Mouse (Mus musculus) erythroblast, adult 5-6 weeks (primary cell): Measurements from ENCODE around the gene BC048679. TPM values are rescaled to one million over a fixed set of nuclear protein-coding genes. Genes with fewer than 3 reads are reported as not detected.

ENCODE experiments used
- ATAC-seq: replicated peaks from 2 replicates; pipeline ENCODE4 v1.8.0; 2016; ENCODE audit warnings: moderate number of reproducible peaks, mild to moderate bottlenecking, moderate TSS enrichment, inconsistent platforms; ENCODE audit not compliant: poor library complexity, low FRiP score, severe bottlenecking
- total RNA-seq, 2 experiments: library from RNA; stranded (forward) in 1 of 2; stranded (reverse) in 1 of 2; fragments of 150-400 nt in 1 of 2; fragments of 200-764, 138-1000 nt in 1 of 2; gene quantifications; 2 replicates each; pipeline versions ENCODE4 v1.2.3 to v1.2.4; 2015 to 2017; ENCODE audit warnings: low replicate concordance in 2 of 2

Gene BC048679
- not detected in 2 replicates for total RNA-seq (2015; ENCODE audit: low replicate concordance)
- total RNA-seq (2017; ENCODE audit: low replicate concordance) = not detected in 2 replicates

- ATAC-seq = no peak
These were observed at the start of gene BC048679 for GRCm38 (mm10) chr7:81498181-81498580. Gene BC048679 (minus strand): TSS chr7:81498281.

DNA sequence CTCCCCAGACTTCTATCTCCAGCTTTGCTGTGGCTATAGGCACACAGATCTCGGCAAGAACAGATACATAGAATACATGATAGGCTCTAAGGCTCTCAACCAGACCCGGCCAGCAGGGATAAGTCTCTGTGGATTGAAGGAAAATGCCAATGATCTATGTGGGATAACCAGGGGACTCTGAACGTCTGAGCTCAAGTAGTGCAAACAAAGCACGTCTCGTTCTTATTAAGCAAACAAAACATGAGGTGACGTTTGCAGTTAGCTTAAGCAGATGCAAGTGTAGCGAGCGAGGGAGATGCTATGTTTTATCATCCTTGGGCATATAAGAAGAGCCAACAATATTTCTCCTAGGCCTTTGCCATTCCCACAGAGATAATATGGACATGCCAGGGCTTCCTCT is 44.9 kb upstream of the BC048679 start:
- no peak for ATAC-seq

DNA sequence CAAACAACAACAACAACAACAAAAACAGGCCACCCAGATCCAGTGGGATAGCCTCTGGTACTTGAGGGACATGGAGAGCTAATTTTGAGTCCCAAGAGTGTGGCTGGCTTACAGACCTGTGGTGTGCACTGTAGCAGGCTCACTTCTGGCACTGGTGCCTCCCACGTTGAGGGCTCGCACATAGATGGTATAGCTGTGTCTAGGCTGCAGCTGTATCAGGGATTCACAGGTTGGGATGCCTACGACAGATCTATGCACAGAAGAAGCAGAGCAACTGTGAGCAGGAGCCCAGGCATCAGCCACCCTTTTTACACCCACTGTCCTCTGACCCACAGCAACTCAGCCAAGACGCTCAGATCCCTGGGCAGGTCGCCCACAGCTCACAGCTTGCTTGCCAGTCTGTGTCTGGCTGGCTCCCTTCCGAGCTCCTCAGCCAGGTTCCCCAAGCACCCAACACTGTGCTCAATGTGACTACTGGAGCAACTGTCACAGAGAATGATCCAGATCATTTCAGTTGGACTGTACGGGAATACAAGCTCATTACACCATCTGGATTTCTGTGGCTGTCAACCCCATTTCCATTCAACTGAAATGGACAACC is 43.9 kb upstream of the BC048679 start:
- no peak for ATAC-seq

DNA sequence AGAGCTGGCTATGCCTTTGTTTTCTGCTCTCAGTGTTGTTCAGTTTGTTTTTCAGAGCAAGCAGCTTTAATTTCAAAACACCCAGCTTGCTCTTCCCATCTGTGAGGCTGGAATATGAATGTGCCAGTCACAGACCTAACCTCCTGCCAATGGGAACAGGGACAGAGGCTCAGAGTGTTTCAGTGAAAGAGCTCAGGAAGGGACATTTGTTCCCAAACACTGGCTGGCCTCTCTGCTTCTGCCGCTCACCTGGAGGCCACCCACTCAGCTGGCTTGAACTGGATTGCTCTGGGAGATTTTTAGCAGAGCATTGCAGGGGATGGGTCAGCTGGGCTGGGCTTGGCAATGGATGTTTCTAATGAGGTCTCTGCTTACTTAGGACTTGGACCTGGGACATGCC is 42.9 kb upstream of the BC048679 start:
- ATAC-seq = no peak

DNA sequence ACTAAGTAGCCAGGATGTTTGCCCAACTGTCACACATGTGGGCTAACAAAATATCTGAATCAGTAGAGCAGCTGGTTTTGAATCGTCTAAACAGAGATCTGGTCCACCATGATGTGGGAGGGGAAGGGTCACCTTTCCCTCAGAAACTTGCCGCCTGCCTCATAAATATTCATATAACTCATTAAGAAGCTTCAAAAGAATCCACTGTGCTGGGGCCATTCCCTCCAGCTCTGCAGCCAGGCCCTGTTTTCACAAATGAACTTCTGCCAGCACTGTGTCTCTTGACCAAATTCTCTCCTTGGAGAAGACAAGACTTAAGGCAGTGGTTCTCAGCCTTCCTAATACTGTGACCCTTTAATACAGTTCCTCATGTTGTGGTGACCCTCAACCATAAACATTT is 41.5 kb upstream of the BC048679 start:
- no peak for ATAC-seq

DNA sequence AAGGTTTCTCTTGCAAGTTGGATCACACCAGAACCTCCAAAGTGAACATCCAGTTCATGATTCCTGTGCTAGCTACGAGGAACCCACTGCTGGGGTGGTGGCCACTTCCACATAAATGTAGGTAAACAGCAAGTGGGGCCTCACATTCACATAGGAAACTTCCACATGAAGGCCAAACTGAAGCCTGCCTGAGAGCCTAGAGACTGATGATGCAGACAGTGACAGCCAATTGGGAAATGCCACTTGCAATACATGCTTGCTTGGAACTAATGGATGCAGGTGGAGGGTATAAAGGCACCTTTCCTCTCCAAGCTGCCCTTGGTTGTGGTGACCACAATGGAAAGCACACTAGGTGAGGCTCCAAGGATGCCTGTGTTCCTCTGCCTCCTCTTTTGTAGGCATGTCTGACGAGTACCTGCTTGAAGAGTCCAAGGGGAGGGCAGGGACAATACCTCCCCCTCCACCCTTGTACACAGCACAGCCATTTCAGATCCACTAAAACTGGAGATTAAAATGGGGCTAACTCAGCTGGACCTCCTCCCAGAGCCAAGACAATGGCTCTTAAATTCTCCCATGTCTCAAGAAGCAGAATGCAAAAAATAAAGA is 40.1 kb upstream of the BC048679 start:
- ATAC-seq = no peak

- no peak for ATAC-seq
These were observed 38.4 kb upstream of the BC048679 start for GRCm38 (mm10) chr7:81536478-81536877.

DNA sequence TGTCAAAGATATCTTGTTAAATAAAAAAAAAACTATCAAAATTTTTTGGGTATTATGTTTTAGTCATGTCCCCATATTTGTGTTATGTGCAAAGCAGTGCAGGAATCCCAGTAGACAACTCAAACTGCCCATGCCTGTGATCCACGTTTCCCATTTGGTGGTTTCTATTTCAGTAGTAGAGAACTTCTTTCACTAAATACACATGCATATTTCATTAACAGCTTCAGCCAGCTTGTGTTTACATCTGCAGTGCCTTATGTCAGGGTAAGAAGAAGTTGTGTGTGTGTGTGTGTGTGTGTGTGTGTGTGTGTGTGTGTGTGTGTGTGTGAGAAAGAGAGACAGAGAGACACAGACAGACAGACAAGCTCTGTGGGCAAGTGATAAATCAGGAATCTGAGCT is 33.4 kb upstream of the BC048679 start:
- no peak for ATAC-seq

- no peak for ATAC-seq
These were observed 30.8 kb upstream of the BC048679 start for GRCm38 (mm10) chr7:81528918-81529317.

DNA sequence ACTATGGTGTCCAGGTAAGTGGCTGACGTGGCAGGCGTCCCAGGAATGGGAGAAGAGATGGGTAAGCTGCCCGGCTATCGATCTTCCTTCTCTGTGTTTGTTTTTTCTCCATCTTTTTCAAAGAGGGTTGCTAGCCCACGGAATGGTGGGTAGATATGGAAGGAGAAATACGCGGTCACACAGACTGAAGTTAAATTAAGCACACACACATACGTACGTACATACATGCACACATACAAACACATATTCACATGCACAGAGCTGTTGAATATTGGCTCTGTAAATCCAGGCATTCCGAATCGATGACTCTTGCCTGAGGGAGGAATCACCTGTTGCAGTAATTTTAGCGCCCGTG is 25.6 kb upstream of the BC048679 start:
- ATAC-seq = no peak

DNA sequence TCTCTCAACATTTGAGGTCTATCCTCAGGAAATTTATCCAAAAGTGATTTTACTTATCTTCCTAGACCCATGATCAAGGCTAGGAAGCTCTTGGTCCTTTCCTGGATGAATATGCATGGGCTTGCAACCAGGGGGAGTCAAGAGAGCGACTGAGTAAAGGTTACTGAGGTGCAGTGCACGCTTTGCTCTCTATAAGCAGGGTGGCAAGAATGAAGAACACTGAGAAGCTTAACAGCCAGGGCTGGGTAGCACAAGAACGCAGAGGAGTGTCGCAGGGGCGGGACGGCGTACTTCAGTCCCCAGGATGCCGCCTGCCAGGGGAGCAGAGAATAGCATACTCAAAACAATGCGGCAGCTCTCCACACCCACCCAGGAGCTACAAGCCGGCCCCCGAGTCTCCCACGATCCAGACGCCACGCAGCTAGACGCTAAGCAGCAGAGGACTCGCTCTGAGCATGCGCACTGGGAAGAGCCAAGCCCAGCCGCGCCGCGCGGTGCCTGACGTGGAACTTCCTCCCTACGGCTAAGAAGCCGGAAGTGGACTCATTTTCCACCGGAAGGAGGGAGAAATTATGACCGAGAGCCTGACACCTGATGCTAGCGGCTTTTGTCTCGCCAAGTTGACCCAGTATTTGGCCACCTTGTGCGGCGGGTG is 25.1 kb upstream of the BC048679 start:
- ATAC-seq = peak; percentile 99

GRCm38 (mm10) chr7:81516154-81517030 is 18.3 kb upstream of the BC048679 start:
- ATAC-seq = no peak

GRCm38 (mm10) chr7:81514906-81515590 is 17.0 kb upstream of the BC048679 start:
- ATAC-seq = no peak

DNA sequence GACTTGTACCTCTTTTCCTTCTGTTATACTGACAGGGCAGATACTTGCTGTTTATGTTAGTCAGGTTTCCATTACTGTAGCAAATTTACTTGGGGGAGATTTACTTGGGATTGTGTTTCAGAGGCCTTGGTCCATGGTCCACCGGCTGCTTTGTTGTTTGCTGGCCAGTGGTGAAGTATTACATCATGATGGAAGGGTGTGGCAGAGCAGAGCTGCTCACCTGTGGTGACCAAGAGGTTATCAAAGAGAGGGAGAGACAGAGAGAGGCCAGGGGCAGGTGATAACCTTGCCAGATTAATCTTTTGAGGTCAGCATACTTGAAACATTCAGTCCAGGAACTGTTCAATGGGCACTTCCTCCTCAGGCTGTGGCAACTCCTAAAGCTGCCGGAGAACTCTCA is 3.0 kb upstream of the BC048679 start:
- no peak for ATAC-seq

DNA sequence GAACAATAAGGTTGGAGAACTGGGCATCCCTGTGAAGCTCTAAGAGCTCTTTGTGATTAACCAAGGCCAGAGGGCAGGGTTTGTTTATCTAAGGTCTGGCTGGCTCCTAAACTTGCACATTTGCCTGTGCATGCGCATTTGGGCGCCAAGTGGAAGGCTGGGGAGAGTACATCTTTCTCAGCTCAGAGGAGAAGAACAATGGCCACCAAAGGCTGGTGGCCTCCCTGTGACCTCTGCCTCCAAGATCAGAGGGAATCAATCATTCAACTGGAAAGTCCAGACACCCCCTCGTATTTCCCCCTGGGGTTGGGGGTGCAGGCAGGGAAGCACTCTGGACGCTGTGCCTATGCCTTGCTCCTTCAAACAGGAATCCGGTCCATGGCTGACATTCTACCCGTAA is 910 bp downstream of the BC048679 start:
- no peak for ATAC-seq

- no peak for ATAC-seq
These were observed 4.6 kb downstream of the BC048679 start, which contains the start of gene Ap3b2 for GRCm38 (mm10) chr7:81493331-81494021. Gene Ap3b2 (minus strand): TSS chr7:81493925.

DNA sequence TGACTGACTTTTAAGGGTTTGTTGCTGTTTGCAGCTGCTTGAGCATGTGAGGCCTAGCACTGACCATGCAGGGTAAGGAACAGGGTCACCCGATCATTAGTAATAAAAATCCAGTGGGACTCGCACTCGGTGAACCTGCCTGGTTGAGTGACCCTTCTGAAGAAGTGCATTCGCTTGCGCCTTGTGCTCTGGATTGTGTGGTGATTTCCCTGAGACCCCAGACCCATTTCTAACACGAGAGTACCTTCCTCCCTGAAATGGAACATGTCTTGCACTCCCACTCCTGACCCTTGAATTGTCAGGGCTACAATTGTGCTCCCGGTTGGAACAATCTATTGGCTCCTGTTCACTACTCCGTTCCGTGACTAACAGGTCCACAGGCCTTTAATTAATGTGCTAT is 5.5 kb downstream of the BC048679 start:
- no peak for ATAC-seq

DNA sequence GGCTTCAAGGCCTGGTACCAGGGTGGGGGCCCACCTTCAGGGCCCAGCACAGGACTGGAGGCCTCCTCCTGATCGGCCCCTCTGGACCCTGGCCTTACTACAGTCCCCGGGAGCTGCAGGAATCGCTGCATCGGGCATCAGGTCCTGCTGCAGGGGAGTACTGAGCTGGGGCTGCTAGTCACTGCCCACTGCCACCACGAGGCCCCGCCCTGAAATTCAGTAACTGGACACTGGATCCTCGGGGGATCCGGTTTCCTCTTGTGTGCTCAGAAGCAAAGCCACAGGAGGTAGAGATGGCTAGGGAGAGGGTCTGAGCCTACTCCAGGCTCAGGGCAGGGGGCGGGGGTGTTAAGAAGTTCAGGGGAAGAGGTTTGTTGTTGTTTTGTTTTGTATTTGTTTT is 8.4 kb downstream of the BC048679 start:
- ATAC-seq = no peak

DNA sequence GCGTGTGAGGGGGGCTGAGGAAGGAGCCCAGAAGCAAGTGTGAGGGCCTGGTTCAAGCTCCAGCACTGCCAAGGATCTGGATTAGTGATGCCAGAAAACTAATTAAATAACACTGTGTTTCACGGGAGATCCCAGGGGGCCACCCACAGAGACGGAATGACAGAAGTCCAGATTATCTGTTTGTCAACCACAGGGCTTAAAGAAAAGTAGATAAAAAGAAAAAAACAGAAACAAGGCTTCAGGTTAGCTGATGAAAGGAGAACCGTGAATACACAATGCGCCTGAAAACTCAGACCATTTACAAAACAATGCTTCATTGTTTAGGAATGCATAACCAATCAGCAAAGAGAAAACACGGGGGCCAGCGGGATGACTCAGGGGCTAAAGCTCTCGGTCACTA is 17.3 kb downstream of the BC048679 start:
- no peak for ATAC-seq
